Mouse (Mus musculus): Measurements from ENCODE around the gene Cd3g. TPM values are rescaled to one million over a fixed set of nuclear protein-coding genes. Genes with fewer than 3 reads are reported as not detected.
"Not testable (repeated sequence)": the region's sequence is repeated elsewhere in the genome, so short reads cannot be mapped to it uniquely, and the experiment has no call there.

Cd3g gene
- total RNA-seq, 2 experiments from 2014 or later = not detected

- intact Hi-C loops (cut with DNase I) = no loop called here
- DNase-seq (ENCODE audit: low spot score in 2 of 2) = no peak
Measured at GRCm38 (mm10) chr9:44991821-44992220, 11.6 kb upstream of the Cd3g start.

- intact Hi-C loops (cut with DNase I) = no loop called here
- DNase-seq (ENCODE audit: low spot score in 2 of 2) = no peak
Measured at GRCm38 (mm10) chr9:44986976-44987375, 6.7 kb upstream of the Cd3g start.

GRCm38 (mm10) chr9:44986242-44986781, 6.1 kb upstream of the Cd3g start:
- DNase-seq (ENCODE audit: low spot score in 2 of 2) = no peak
- intact Hi-C loops (cut with DNase I) = no loop called here

- intact Hi-C loops (cut with DNase I) = no loop called here
- no peak for DNase-seq (ENCODE audit: low spot score in 2 of 2)
Measured at GRCm38 (mm10) chr9:44985721-44986161, 5.5 kb upstream of the Cd3g start.

- intact Hi-C loops (cut with DNase I) = no loop called here
- no peak for DNase-seq (ENCODE audit: low spot score in 2 of 2)
Measured at GRCm38 (mm10) chr9:44983001-44983400, 2.8 kb upstream of the Cd3g start.

GRCm38 (mm10) chr9:44982531-44982930, 2.3 kb upstream of the Cd3g start:
- DNase-seq (ENCODE audit: low spot score in 2 of 2) = no peak
- intact Hi-C loops (cut with DNase I) = no loop called here

GRCm38 (mm10) chr9:44982081-44982480, 1.9 kb upstream of the Cd3g start:
- intact Hi-C loops (cut with DNase I) = no loop called here
- no peak for DNase-seq (ENCODE audit: low spot score in 2 of 2)

GRCm38 (mm10) chr9:44981676-44982075, 1.4 kb upstream of the Cd3g start, which contains the start of gene Cd3d:
Cd3d (plus strand) TSS chr9:44981786.
- intact Hi-C loops (cut with DNase I) = no loop called here
- no peak for DNase-seq (ENCODE audit: low spot score in 2 of 2)

GRCm38 (mm10) chr9:44981104-44981503, 873 bp upstream of the Cd3g start:
- intact Hi-C loops (cut with DNase I) = no loop called here
- no peak for DNase-seq (ENCODE audit: low spot score in 2 of 2)

- no peak for DNase-seq (ENCODE audit: low spot score in 2 of 2)
- intact Hi-C loops (cut with DNase I) = no loop called here
Measured at GRCm38 (mm10) chr9:44979806-44980205, 425 bp downstream of the Cd3g start.

GRCm38 (mm10) chr9:44977813-44978212, 2.4 kb downstream of the Cd3g start:
- intact Hi-C loops (cut with DNase I) = no loop called here

GRCm38 (mm10) chr9:44969450-44969849, 10.8 kb downstream of the Cd3g start:
- intact Hi-C loops (cut with DNase I) = loop anchor here (5.0 kb wide), 3 partner anchors 47 to 178 kb away; partner anchors contain the start of genes Atp5l and Mpzl3
- DNase-seq (ENCODE audit: low spot score in 2 of 2) = no peak

More at GRCm38 (mm10) chr9:44977813-44978212, 2.4 kb downstream of the Cd3g start:
- DNase-seq (ENCODE audit: low spot score in 2 of 2) = no peak

- intact Hi-C loops (cut with DNase I) = loop anchor here (5.0 kb wide), 3 partner anchors 45 to 180 kb away; partner anchors contain the start of genes Atp5l and Mpzl3
Measured at GRCm38 (mm10) chr9:44967763-44968162, 12.5 kb downstream of the Cd3g start.

GRCm38 (mm10) chr9:44966815-44967242, 13.4 kb downstream of the Cd3g start:
- intact Hi-C loops (cut with DNase I) = loop anchor here (5.0 kb wide), 3 partner anchors 45 to 180 kb away; partner anchors contain the start of genes Atp5l and Mpzl3
- DNase-seq (ENCODE audit: low spot score in 2 of 2) = peak; percentile 14 to 42

More at GRCm38 (mm10) chr9:44967763-44968162, 12.5 kb downstream of the Cd3g start:
- not testable (repeated sequence) for DNase-seq (ENCODE audit: low spot score in 2 of 2)

- intact Hi-C loops (cut with DNase I) = loop anchor here (5.0 kb wide), 3 partner anchors 44 to 181 kb away; partner anchors contain the start of genes Atp5l and Mpzl3
- no peak for DNase-seq (ENCODE audit: low spot score in 2 of 2)
Measured at GRCm38 (mm10) chr9:44965833-44966466, 14.3 kb downstream of the Cd3g start.

- intact Hi-C loops (cut with DNase I) = loop anchor here (5.0 kb wide), 3 partner anchors 43 to 182 kb away; partner anchors contain the start of genes Atp5l and Mpzl3
- DNase-seq (ENCODE audit: low spot score in 2 of 2) = peak; percentile 99
Measured at GRCm38 (mm10) chr9:44965126-44965832, 15.0 kb downstream of the Cd3g start, which contains the start of gene Ube4a. Ube4a (minus strand) TSS chr9:44965600.

GRCm38 (mm10) chr9:44954432-44954831, 25.8 kb downstream of the Cd3g start:
- intact Hi-C loops (cut with DNase I) = no loop called here
- DNase-seq (ENCODE audit: low spot score in 2 of 2) = no peak

GRCm38 (mm10) chr9:44947836-44948235, 32.4 kb downstream of the Cd3g start:
- intact Hi-C loops (cut with DNase I) = no loop called here
- DNase-seq (ENCODE audit: low spot score in 2 of 2) = no peak

GRCm38 (mm10) chr9:44946185-44946695, 34.0 kb downstream of the Cd3g start:
- intact Hi-C loops (cut with DNase I) = no loop called here
- DNase-seq (ENCODE audit: low spot score in 2 of 2) = no peak

- DNase-seq (ENCODE audit: low spot score in 2 of 2) = no peak
- intact Hi-C loops (cut with DNase I) = no loop called here
Measured at GRCm38 (mm10) chr9:44942421-44942820, 37.8 kb downstream of the Cd3g start.
